Mouse (Mus musculus) heart, postnatal 0 days (tissue): Measurements from ENCODE around the gene Vmp1.

ENCODE experiments used
- CTCF ChIP-seq: IDR thresholded peaks from 2 replicates; pipeline ENCODE4 v1.5.1; 2016; ENCODE audit warnings: antibody characterized with exemption, control low read depth, low read depth
- EP300 ChIP-seq: IDR thresholded peaks from 2 replicates; pipeline ENCODE4 v1.6.1; 2016; ENCODE audit warnings: antibody characterized with exemption, low read depth

DNA sequence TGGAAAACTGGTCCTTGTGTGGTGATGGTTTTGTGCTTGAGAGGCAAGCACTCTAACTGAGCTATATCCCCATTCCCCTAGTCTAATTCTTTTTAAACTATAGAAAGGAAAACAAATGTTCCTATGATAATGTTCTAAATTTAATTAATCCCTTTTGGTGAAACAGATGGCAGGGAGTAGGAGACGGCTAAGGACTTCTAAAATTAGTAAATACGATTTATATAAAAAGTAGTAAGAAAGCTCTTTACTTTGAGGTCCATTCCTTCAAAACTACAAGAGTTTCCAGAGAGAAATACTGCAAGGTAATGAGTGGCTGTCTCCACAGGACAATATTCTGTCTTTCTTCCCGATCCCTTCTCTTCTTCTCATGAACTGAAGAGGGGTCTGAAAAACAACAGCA lies 19.2 kb downstream of the Vmp1 start:
- TF ChIP-seq CTCF (no peak), EP300 (no peak)
